Mouse (Mus musculus) E14TG2a.4 (cell line): ENCODE measurements around the gene Slc39a5.

ENCODE experiments used
- CTCF ChIP-seq: conservative IDR thresholded peaks from 2 replicates; pipeline ENCODE4 v1.5.1; 2014; ENCODE audit warnings: low read length
- NANOG ChIP-seq: IDR thresholded peaks from 2 replicates; pipeline ENCODE4 v1.6.1; 2014; ENCODE audit warnings: borderline replicate concordance, low read length, mixed read lengths
- POU5F1 ChIP-seq: IDR thresholded peaks from 2 replicates; pipeline ENCODE4 v1.6.1; 2014; ENCODE audit warnings: low read length, borderline replicate concordance

GRCm38 (mm10) chr10:128370601-128371000, 30.4 kb downstream of the Slc39a5 start:
- no peak for TF ChIP-seq CTCF
- TF ChIP-seq NANOG = no peak
- TF ChIP-seq POU5F1 = no peak
